Comparison of ENCODE assay signal across 12 mouse cellular contexts in the genomic region with DNA sequence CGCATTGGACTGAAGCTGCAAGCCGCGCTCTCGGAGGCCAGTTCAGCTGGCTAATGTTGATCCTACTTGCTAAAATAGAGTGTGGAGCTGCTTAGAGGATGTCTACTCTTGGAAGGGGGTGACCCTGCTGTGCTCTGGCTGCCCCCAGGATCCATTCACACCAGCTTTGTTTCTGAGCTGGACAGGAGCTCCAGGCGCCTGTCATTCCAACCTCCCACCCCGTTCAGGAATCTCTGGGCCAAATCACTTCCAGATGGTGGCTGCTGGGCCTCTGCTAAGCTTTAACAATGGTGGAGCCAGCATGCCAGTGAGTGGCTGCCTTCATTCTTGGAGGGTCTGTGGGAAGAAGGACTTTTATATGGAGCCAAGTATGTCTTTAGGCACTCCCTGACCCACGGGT. TPM values are rescaled to one million over a fixed set of nuclear protein-coding genes. Genes with fewer than 3 reads are reported as not detected.
A peak's percentile ranks its signal among the peaks of the same experiment; 100 is the strongest.
DNase-seq lines count a peak whose midpoint lies in the region; ATAC-seq and TF ChIP-seq lines count a peak whose summit lies in the region.
"Had no signal": no experiment of that assay in that cellular context is flagged by ENCODE, and none has a peak within 500 bp of the region (broad histone marks: within the 10 kb centered on the region; RNA-seq: fewer than 3 reads in every experiment).

No protein-coding gene starts in this region.

- TF ChIP-seq CTCF in kidney, adult 2 months (conservative IDR thresholded peaks at IDR 0.05; ENCODE audit: insufficient read depth, insufficient read length, low read depth, low read length), result no peak
- no peak for TF ChIP-seq CTCF in brain, embryonic 14.5 days (IDR thresholded peaks at IDR 0.05; ENCODE audit: borderline replicate concordance, extremely low read depth, insufficient read depth, insufficient read length)

- no peak overlapping the region for H3K4me3 ChIP-seq in kidney, adult 2 months (ENCODE audit: insufficient read depth, low read depth, low read length)
- H3K4me3 ChIP-seq in limb, embryonic 14.5 days (replicated peaks; ENCODE audit: low read length), result peak overlapping the region; percentile 14

- peak; percentile 58 for ATAC-seq in limb, embryonic 14.5 days (ENCODE audit: low FRiP score, low read depth)

- H3K9ac ChIP-seq in limb, embryonic 14.5 days (ENCODE audit: low read depth, low read length, severe bottlenecking), result peak overlapping the region; percentile 28; the same call in 1 of the 2 replicates

- H3K36me3 ChIP-seq in kidney, adult 2 months (ENCODE audit: control insufficient read depth, insufficient read depth, low read length), result no peaks in the 10 kb centered on the region
- 0 out of 2 replicates have a peak, but pooled peaks cover 2% of the 10 kb centered on the region for H3K36me3 ChIP-seq in limb, embryonic 14.5 days (ENCODE audit: control insufficient read depth, insufficient read depth, low read length)

- H3K9me3 ChIP-seq in limb, embryonic 14.5 days (ENCODE audit: control insufficient read depth, low read length), result no peaks in the 10 kb centered on the region

- peak overlapping the region; percentile 82 for H3K4me2 ChIP-seq in limb, embryonic 14.5 days (replicated peaks; ENCODE audit: low read depth, low read length, severe bottlenecking)

- H3K27me3 ChIP-seq in kidney, adult 2 months (replicated peaks; ENCODE audit: control insufficient read depth, insufficient read depth, low read length), result no peaks in the 10 kb centered on the region
- H3K27me3 ChIP-seq in limb, embryonic 14.5 days (ENCODE audit: control insufficient read depth, insufficient read depth, low read length), result no peaks in the 10 kb centered on the region

- intact Hi-C loops in gastrocnemius, postnatal 14 days (cut with DNase I; ENCODE audit: low total_unique reads), result no loop called here

- no peak for DNase-seq in kidney, adult 2 months
- no peak for DNase-seq in kidney, adult 18-20 months
- DNase-seq in brain, embryonic 14.5 days (ENCODE audit: low read depth), result peak; percentile 49
- DNase-seq in gastrocnemius, postnatal 14 days, result peak; percentile 54
- peak; percentile 81 for DNase-seq in limb, embryonic 14.5 days (ENCODE audit: low spot score)
- no peak for DNase-seq in ovary, postnatal 36 days (ENCODE audit: low spot score)
- DNase-seq in layer of hippocampus, postnatal 36 days, result no peak
- DNase-seq in urinary bladder, postnatal 10 days (ENCODE audit: low spot score), result no peak

- 77% methylated on average over 7 of the region's 7 CpGs for WGBS in kidney, adult 2 months
- WGBS in limb, embryonic 14.5 days, result 23% methylated on average over 7 of the region's 7 CpGs

- H3K4me1 ChIP-seq in kidney, adult 2 months (ENCODE audit: control insufficient read depth, insufficient read depth, low read length), result peaks cover 40% of the 10 kb centered on the region
- peaks cover 69% of the 10 kb centered on the region for H3K4me1 ChIP-seq in limb, embryonic 14.5 days (ENCODE audit: control insufficient read depth, insufficient read depth, low read length)

- H3K27ac ChIP-seq in kidney, adult 2 months (ENCODE audit: insufficient read depth, low read depth, low read length), result peak overlapping the region; percentile 29; the same call in 1 of the 2 replicates
- peak overlapping the region; percentile 75 for H3K27ac ChIP-seq in limb, embryonic 14.5 days (replicated peaks; ENCODE audit: low read depth, low read length)

- TF ChIP-seq POLR2A in kidney, adult 2 months (IDR thresholded peaks at IDR 0.05; ENCODE audit: low read depth, low read length), result no peak
- no peak for TF ChIP-seq POLR2A in brain, embryonic 14.5 days (IDR thresholded peaks at IDR 0.05; ENCODE audit: borderline replicate concordance, extremely low read depth, insufficient read depth, insufficient read length, poor library complexity, severe bottlenecking)
- no peak for TF ChIP-seq POLR2A in limb, embryonic 14.5 days (IDR thresholded peaks at IDR 0.05; ENCODE audit: borderline replicate concordance, extremely low read depth, insufficient read depth, insufficient read length)

RNA-seq across cellular contexts. Expression of a gene that starts 4.9 kb away (rescaled TPM):
- polyA plus RNA-seq in kidney, adult 2 months (2012; rRNA removed), result 37.2 and 41.2 TPM in 2 replicates
- polyA plus RNA-seq in brain, embryonic 14.5 days (2012; rRNA removed), result 16.0 and 20.6 TPM in 2 replicates
- 10 to 100 TPM; 19.9 to 20.8 TPM for total RNA-seq in gastrocnemius, postnatal 14 days (2021)
- 58.7 and 65.2 TPM in 2 replicates for polyA plus RNA-seq in limb, embryonic 14.5 days (2012; rRNA removed)
- polyA plus RNA-seq in limb, embryonic 14.5 days (2014; fragmentation: Nextera tagmentation; extraction: Ambion mirVana), result 39.4 and 46.5 TPM in 2 replicates
- total RNA-seq in layer of hippocampus, postnatal 36 days (2021), result 10 to 100 TPM; 37.0 to 73.4 TPM

RNA-seq across cellular contexts. Expression of a gene that starts 31.3 kb away (rescaled TPM):
- polyA plus RNA-seq in kidney, adult 2 months (2012; rRNA removed), result not detected in 2 replicates
- polyA plus RNA-seq in brain, embryonic 14.5 days (2012; rRNA removed), result not detected in 2 replicates
- not detected for total RNA-seq in gastrocnemius, postnatal 14 days (2021)
- not detected in 2 replicates for polyA plus RNA-seq in limb, embryonic 14.5 days (2012; rRNA removed)
- polyA plus RNA-seq in limb, embryonic 14.5 days (2014; fragmentation: Nextera tagmentation; extraction: Ambion mirVana), result not detected in 2 replicates
- total RNA-seq in layer of hippocampus, postnatal 36 days (2021), result not detected
- total RNA-seq: common myeloid progenitor, adult 5-6 weeks; ES-E14 had no signal
- polyA plus RNA-seq: large intestine, adult 2 months; stomach, embryonic 16.5 days had no signal

Comparison
In these comparisons a context has a peak if more than half of its experiments do, and no peak if none do; other contexts are left out.
1. DNase-seq: peak in brain, embryonic 14.5 days (single experiment), gastrocnemius, postnatal 14 days (single experiment) and limb, embryonic 14.5 days (single experiment); none in kidney, adult 2 months (single experiment), kidney, adult 18-20 months (single experiment), ovary, postnatal 36 days (single experiment), layer of hippocampus, postnatal 36 days (0 of 2) and urinary bladder, postnatal 10 days (single experiment).